Mouse (Mus musculus): ENCODE data around the gene Egfl8. TPM values are rescaled to one million over a fixed set of nuclear protein-coding genes. Genes with fewer than 3 reads are reported as not detected.
A peak's percentile ranks its signal among the peaks of the same experiment; 100 is the strongest.

Egfl8 gene
- polyA plus RNA-seq, 1 experiment from 2014 or later: 6.0 TPM

GRCm38 (mm10) chr17:34583819-34584218, 32.0 kb downstream of the Egfl8 start:
- no peak for ATAC-seq (ENCODE audit: low FRiP score, low read depth)
- H3K9ac ChIP-seq (replicated peaks): no peak overlapping the region
- 0 out of 2 replicates have a peak overlapping the region, but pooled peaks have one; percentile 6 for H3K27ac ChIP-seq (replicated peaks)
- H3K4me3 ChIP-seq: no peak overlapping the region
- 83% methylated on average over 8 of the region's 8 CpGs for WGBS
- no peak overlapping the region for H3K4me2 ChIP-seq (replicated peaks)
- no peaks in the 10 kb centered on the region for H3K27me3 ChIP-seq
- H3K9me3 ChIP-seq: no peaks in the 10 kb centered on the region
- H3K36me3 ChIP-seq: no peaks in the 10 kb centered on the region
- H3K4me1 ChIP-seq: peaks cover 22% of the 10 kb centered on the region

DNA sequence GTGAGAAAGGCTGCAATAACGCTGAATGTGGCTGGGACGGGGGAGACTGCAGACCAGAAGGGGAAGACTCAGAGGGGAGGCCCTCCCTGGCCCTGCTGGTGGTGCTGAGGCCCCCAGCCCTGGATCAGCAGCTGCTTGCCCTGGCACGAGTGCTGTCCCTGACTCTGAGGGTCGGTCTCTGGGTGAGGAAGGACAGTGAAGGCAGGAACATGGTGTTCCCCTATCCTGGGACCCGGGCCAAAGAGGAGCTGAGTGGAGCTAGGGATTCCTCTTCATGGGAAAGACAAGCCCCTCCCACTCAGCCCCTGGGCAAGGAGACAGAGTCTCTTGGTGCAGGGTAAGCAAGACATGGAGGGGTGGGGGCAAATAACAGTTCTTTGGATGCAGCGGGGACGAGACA, 32.4 kb downstream of the Egfl8 start:
- Histone ChIP-seq H3K27me3 (no peaks in the 10 kb centered on the region), H3K9ac (replicated peaks) (no peak overlapping the region), H3K36me3 (no peaks in the 10 kb centered on the region), H3K4me1 (peaks cover 17% of the 10 kb centered on the region), H3K27ac (replicated peaks) (0 out of 2 replicates have a peak overlapping the region, but pooled peaks have one; percentile 6), H3K4me2 (replicated peaks) (no peak overlapping the region), H3K9me3 (no peaks in the 10 kb centered on the region), H3K4me3 (no peak overlapping the region)
- ATAC-seq (ENCODE audit: low FRiP score, low read depth): no peak
- WGBS: 64% methylated on average over 7 of the region's 7 CpGs

- Histone ChIP-seq H3K9ac (replicated peaks) (no peak overlapping the region), H3K27me3 (no peaks in the 10 kb centered on the region), H3K36me3 (no peaks in the 10 kb centered on the region), H3K4me2 (replicated peaks) (no peak overlapping the region), H3K4me1 (peaks cover 12% of the 10 kb centered on the region), H3K9me3 (no peaks in the 10 kb centered on the region), H3K27ac (replicated peaks) (no peak overlapping the region), H3K4me3 (no peak overlapping the region)
- no peak for ATAC-seq (ENCODE audit: low FRiP score, low read depth)
- WGBS: 82% methylated on average over 12 of the region's 12 CpGs
These were observed 33.2 kb downstream of the Egfl8 start for GRCm38 (mm10) chr17:34582528-34582927.

DNA sequence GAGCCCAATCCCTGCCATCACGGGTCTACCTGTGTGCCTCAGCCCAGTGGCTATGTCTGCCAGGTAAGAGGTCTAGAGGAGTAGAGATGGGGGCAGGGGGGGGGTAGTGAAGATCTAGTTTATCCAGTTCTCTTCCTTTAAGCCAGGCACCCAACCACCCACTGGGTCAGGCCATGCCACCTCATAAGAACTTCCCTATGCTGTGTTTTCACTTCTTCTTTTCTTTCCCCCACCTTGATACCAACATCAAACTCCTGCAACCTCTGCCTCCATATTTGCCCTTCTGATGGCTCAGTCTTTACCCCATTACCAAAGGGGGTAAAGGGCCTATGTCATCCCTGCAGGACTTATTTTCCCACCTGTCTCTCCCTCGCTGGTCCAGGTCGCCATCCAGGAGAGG, 37.7 kb downstream of the Egfl8 start:
- H3K27ac ChIP-seq (replicated peaks): no peak overlapping the region
- H3K4me3 ChIP-seq: no peak overlapping the region
- H3K9ac ChIP-seq (replicated peaks): no peak overlapping the region
- no peaks in the 10 kb centered on the region for H3K36me3 ChIP-seq
- H3K9me3 ChIP-seq: no peaks in the 10 kb centered on the region
- WGBS: 83% methylated on average over 3 of the region's 3 CpGs
- ATAC-seq (ENCODE audit: low FRiP score, low read depth): no peak
- H3K4me1 ChIP-seq: no peaks in the 10 kb centered on the region
- no peak overlapping the region for H3K4me2 ChIP-seq (replicated peaks)
- H3K27me3 ChIP-seq: no peaks in the 10 kb centered on the region

DNA sequence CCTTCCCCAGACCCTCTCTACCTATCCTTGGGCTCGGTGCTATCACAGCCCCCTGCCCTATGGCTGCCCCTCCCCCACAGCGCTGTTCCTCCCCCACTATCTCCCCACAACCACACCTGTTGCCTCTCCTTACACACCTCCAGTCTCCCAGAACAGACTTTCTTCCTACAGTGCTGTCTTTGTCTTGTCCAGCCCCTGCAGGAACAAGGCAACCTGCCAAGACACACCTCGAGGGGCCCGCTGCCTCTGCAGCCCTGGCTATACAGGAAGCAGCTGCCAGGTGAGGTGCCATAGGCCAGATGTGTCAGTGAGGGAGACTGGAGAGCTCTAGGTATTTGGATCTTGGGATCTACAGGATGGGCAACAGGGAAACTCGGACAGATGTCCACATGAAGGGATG, 39.2 kb downstream of the Egfl8 start:
- no peak overlapping the region for H3K27ac ChIP-seq (replicated peaks)
- H3K9me3 ChIP-seq: no peaks in the 10 kb centered on the region
- H3K4me3 ChIP-seq: no peak overlapping the region
- H3K4me1 ChIP-seq: no peaks in the 10 kb centered on the region
- no peak overlapping the region for H3K9ac ChIP-seq (replicated peaks)
- H3K36me3 ChIP-seq: no peaks in the 10 kb centered on the region
- no peak for ATAC-seq (ENCODE audit: low FRiP score, low read depth)
- no peaks in the 10 kb centered on the region for H3K27me3 ChIP-seq
- H3K4me2 ChIP-seq (replicated peaks): no peak overlapping the region
- 80% methylated on average over 5 of the region's 5 CpGs for WGBS

GRCm38 (mm10) chr17:34572361-34572760, 43.4 kb downstream of the Egfl8 start:
- H3K27ac ChIP-seq (replicated peaks): no peak overlapping the region
- no peak for ATAC-seq (ENCODE audit: low FRiP score, low read depth)
- 11% methylated on average over 15 of the region's 15 CpGs for WGBS

GRCm38 (mm10) chr17:34571875-34572274, 43.9 kb downstream of the Egfl8 start:
- no peak overlapping the region for H3K9ac ChIP-seq (replicated peaks)
- ATAC-seq (ENCODE audit: low FRiP score, low read depth): no peak
- H3K27ac ChIP-seq (replicated peaks): no peak overlapping the region
- H3K4me1 ChIP-seq: no peaks in the 10 kb centered on the region
- H3K4me2 ChIP-seq (replicated peaks): no peak overlapping the region
- no peaks in the 10 kb centered on the region for H3K9me3 ChIP-seq
- H3K4me3 ChIP-seq: no peak overlapping the region
- 12% methylated on average over 5 of the region's 5 CpGs for WGBS
- H3K27me3 ChIP-seq: peaks cover 3% of the 10 kb centered on the region; the same call in 1 of the 2 replicates
- no peaks in the 10 kb centered on the region for H3K36me3 ChIP-seq

More at GRCm38 (mm10) chr17:34572361-34572760, 43.4 kb downstream of the Egfl8 start:
- Histone ChIP-seq H3K4me1 (no peaks in the 10 kb centered on the region), H3K36me3 (no peaks in the 10 kb centered on the region), H3K4me3 (no peak overlapping the region), H3K4me2 (replicated peaks) (no peak overlapping the region), H3K9me3 (no peaks in the 10 kb centered on the region), H3K9ac (replicated peaks) (no peak overlapping the region), H3K27me3 (no peaks in the 10 kb centered on the region; the same call in 1 of the 2 replicates)

DNA sequence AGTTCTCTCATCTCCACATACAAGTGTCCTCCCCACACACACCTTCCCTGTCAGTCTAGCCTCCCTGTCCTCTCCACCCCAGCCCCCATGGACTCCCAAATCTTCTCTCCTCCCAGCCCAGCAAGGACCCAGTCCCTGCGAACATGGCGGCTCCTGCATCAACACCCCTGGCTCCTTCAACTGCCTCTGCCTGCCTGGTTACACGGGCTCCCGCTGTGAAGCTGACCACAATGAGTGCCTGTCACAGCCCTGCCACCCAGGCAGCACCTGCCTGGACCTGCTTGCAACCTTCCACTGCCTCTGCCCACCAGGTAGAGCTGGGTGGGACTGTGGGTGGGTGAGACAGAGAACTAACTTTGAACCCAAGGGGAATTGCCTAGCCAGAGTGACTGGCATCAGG, 45.9 kb downstream of the Egfl8 start:
- Histone ChIP-seq H3K9me3 (no peaks in the 10 kb centered on the region), H3K36me3 (no peaks in the 10 kb centered on the region), H3K4me3 (no peak overlapping the region), H3K4me2 (replicated peaks) (no peak overlapping the region), H3K27ac (replicated peaks) (no peak overlapping the region), H3K27me3 (peaks cover 9% of the 10 kb centered on the region; the same call in 1 of the 2 replicates), H3K9ac (replicated peaks) (no peak overlapping the region), H3K4me1 (no peaks in the 10 kb centered on the region)
- no peak for ATAC-seq (ENCODE audit: low FRiP score, low read depth)
- WGBS: 77% methylated on average over 4 of the region's 4 CpGs

GRCm38 (mm10) chr17:34568421-34568820, 47.4 kb downstream of the Egfl8 start:
- no peak overlapping the region for H3K4me2 ChIP-seq (replicated peaks)
- no peak for ATAC-seq (ENCODE audit: low FRiP score, low read depth)
- 81% methylated on average over 13 of the region's 13 CpGs for WGBS
- H3K27me3 ChIP-seq: peaks cover 9% of the 10 kb centered on the region; the same call in 1 of the 2 replicates
- no peak overlapping the region for H3K4me3 ChIP-seq
- peaks cover 5% of the 10 kb centered on the region; the same call in 1 of the 2 replicates for H3K4me1 ChIP-seq
- H3K27ac ChIP-seq (replicated peaks): no peak overlapping the region
- no peaks in the 10 kb centered on the region for H3K9me3 ChIP-seq
- H3K36me3 ChIP-seq: no peaks in the 10 kb centered on the region
- no peak overlapping the region for H3K9ac ChIP-seq (replicated peaks)

DNA sequence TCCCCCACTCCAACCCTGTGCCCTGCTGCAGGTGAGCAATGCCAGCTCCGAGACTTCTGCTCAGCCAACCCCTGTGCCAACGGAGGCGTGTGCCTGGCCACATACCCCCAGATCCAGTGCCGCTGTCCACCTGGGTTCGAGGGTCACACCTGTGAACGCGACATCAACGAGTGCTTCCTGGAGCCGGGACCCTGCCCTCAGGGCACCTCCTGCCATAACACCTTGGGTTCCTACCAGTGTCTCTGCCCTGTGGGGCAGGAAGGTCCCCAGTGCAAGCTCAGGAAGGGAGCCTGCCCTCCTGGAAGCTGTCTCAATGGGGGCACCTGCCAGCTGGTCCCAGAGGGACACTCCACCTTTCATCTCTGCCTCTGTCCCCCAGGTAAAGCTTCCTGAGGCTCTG, 48.5 kb downstream of the Egfl8 start:
- 75% methylated on average over 9 of the region's 9 CpGs for WGBS

GRCm38 (mm10) chr17:34564796-34565195, 51.0 kb downstream of the Egfl8 start:
- Histone ChIP-seq H3K4me1 (peaks cover 5% of the 10 kb centered on the region; the same call in 1 of the 2 replicates), H3K27ac (replicated peaks) (no peak overlapping the region), H3K9me3 (no peaks in the 10 kb centered on the region), H3K27me3 (peaks cover 9% of the 10 kb centered on the region; the same call in 1 of the 2 replicates), H3K4me3 (no peak overlapping the region), H3K4me2 (replicated peaks) (no peak overlapping the region), H3K9ac (replicated peaks) (no peak overlapping the region), H3K36me3 (no peaks in the 10 kb centered on the region)
- 55% methylated on average over 3 of the region's 3 CpGs for WGBS
- no peak for ATAC-seq (ENCODE audit: low FRiP score, low read depth)

More for the DNA sequence above, 48.5 kb downstream of the Egfl8 start:
- H3K4me3 ChIP-seq: no peak overlapping the region
- no peak overlapping the region for H3K27ac ChIP-seq (replicated peaks)
- peaks cover 9% of the 10 kb centered on the region; the same call in 1 of the 2 replicates for H3K27me3 ChIP-seq
- H3K36me3 ChIP-seq: no peaks in the 10 kb centered on the region
- no peak overlapping the region; the same call in 1 of the 2 replicates for H3K9ac ChIP-seq (replicated peaks)
- H3K9me3 ChIP-seq: no peaks in the 10 kb centered on the region
- H3K4me2 ChIP-seq (replicated peaks): no peak overlapping the region
- ATAC-seq (ENCODE audit: low FRiP score, low read depth): no peak
- H3K4me1 ChIP-seq: peaks cover 5% of the 10 kb centered on the region; the same call in 1 of the 2 replicates

GRCm38 (mm10) chr17:34564003-34564421, 51.8 kb downstream of the Egfl8 start, which contains the start of gene Notch4:
TSS of gene Notch4 (plus strand) at chr17:34564268.
- Histone ChIP-seq H3K27ac (replicated peaks) (no peak within 1 kb of the TSS), H3K4me2 (replicated peaks) (no peak within 1 kb of the TSS), H3K27me3 (peaks cover 9% of the 10 kb centered on the region; the same call in 1 of the 2 replicates), H3K9me3 (no peaks in the 10 kb centered on the region), H3K4me3 (no peak within 1 kb of the TSS), H3K36me3 (no peaks in the 10 kb centered on the region), H3K4me1 (peaks cover 5% of the 10 kb centered on the region; the same call in 1 of the 2 replicates), H3K9ac (replicated peaks) (no peak within 1 kb of the TSS)
- WGBS: 12% methylated on average over 6 of the region's 6 CpGs
- no peak for ATAC-seq (ENCODE audit: low FRiP score, low read depth)

- H3K36me3 ChIP-seq: no peaks in the 10 kb centered on the region
- peaks cover 9% of the 10 kb centered on the region; the same call in 1 of the 2 replicates for H3K27me3 ChIP-seq
- no peak overlapping the region for H3K27ac ChIP-seq (replicated peaks)
- no peak overlapping the region for H3K4me3 ChIP-seq
- H3K9ac ChIP-seq (replicated peaks): no peak overlapping the region
- no peaks in the 10 kb centered on the region for H3K9me3 ChIP-seq
- whole genome bisulfite sequencing: 75% methylated on average over 11 of the region's 11 CpGs
- ATAC-seq (ENCODE audit: low FRiP score, low read depth): no peak
- no peak overlapping the region for H3K4me2 ChIP-seq (replicated peaks)
- peaks cover 5% of the 10 kb centered on the region; the same call in 1 of the 2 replicates for H3K4me1 ChIP-seq
These were observed 52.4 kb downstream of the Egfl8 start for GRCm38 (mm10) chr17:34563354-34563753.

Data from midbrain, embryonic 12.5 days (tissue).